Mouse (Mus musculus): Measurements from ENCODE around the gene Tnr.

Tnr gene

DNA sequence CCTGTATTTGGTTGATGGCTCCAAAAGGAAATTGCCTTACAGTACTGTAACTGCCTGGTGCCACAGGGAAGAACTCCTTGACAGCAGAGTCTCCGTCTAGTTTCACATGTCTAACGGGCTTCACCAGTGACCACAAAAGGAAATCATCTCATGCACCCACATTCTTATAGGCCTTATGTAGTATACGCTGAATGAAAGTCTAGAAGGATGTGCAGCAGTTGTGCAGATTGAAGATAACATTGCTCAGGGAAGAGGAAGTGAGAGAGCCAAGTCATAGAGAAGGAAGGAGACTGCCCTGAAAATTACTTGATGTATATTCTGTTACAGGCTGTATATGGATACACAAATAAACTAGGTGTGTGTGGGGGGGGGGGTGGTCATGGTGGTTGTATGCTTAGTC lies 211.5 kb downstream of the Tnr start:
- DNase-seq: no peak

DNA sequence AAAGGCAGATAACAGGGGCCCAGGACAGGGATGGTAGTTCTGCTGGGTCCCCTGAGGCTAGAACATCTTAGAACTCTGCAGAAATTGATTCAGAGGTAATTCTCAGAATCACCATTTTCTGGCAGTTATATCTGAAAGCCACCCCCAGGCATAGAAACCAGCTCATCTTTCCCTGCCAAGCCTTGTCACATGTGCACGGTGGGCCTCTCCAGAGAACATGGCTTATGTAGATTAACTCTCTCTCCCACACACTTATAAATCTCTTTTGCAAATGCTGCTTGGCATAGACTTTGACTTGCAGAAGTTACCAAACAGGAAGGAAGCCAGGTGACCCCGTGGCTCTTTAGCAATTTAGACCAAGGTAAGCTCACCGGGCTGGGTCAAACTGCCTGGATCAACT lies 215.9 kb downstream of the Tnr start:
- no peak for DNase-seq

DNA sequence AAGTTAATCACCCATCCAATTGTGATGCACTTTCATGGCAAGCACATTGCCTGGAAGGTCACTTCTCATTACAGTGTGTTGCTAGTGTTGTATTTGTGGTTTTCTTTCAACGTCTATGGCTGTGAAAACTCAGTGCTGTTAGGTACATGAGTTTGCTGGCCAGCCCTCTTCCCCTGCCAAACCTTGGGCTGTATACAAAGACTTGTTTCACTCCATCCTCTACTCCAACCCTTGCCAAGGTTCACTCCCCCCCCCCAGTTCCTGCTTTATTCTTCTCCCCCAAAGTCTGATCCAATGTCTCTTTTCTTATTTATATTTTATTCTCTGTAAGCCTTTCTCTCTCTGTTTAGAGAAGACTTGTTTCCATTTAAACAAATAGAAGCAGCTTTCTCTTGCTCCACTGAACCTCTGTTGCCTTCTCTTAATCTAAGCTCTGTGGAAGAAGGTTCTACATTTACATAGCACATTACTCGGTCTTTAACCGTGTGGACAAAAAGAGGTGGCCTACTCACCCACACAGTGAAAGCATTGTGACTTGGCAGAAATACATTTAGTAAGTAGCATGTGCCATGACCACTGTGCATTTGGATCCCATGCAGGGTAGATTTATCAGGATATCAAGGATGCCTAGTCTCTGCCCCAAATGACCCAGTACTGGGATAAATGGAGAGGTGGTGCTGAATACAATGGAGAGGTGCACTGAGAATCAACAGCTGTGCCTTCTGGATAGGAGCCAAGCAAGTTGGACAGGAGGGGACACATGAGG lies 217.9 kb downstream of the Tnr start:
- no peak for DNase-seq

DNA sequence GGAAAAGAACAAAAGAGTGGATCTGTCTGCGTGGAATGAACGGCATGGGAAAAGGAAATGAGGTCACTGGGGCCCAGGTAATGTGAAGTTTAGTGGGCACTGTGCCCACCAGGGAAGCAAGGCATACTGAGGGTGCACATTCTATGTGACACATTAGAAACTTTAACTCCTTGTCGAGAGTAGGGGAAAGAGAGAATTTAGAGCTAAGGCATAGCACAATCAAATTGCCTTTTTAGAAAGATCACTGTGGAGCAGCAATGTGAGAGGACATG lies 218.4 kb downstream of the Tnr start:
- DNase-seq: no peak

DNA sequence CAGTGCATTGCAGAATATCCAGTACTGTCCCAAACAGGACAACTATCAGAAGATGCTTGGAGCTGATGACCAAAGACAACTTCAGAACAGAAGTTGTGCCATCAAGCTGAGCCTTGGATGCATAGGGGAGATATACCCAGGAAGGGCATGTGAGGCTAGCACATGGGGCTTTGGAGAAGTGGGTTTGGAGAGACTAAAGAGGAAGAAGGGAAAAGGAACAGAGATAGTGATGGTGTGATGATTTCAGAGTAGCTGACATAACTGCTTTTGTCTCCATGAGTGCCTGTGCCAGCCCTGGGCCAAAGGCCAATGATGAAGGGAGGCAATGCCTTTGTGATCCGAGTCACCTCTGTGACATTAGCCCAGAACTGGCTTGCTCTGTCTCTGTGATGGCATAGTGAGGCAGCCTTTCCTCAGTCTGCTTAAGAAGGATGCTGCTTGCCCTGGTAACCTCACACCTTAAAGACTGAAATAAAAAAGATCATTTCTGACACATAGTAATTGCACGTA lies 220.2 kb downstream of the Tnr start:
- no peak for DNase-seq

DNA sequence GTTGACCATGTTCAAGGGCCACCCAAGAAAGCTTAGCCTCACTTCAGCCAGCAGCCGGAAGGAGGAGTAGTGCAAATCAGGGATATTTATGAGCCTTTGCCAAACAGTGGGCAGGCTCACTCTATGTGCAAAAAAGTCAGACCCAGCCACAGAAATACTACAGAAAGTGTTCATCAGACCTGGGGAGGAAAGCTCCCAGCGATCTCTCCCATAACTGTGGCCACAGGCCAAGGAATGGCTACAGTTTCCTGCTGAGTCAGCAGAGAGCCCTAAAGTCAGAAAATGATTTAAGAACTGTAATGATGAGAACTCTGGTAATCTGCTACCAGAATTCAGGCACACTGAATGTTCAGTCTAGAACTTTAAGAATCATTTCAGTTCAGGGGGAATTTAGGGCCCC lies 221.7 kb downstream of the Tnr start:
- no peak for DNase-seq

DNA sequence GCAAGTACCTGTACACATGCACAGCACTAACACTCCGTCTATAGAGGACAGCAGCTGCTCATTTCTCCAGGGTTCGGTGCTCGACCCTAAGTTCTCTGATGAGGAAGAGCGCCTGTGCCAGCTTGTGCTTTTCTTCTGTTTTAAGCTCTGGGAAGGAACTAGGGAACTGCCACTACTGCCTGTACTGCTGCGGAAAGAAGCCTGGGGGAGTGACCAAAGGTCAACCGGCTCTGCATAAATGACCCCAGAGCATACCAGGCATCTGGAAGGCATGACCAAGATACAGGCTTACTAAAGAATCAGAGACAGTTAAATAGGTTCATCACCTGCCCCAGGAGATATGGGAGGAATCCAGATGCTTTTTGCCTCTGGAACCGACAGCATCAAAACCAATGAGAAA lies 224.4 kb downstream of the Tnr start:
- DNase-seq: no peak

DNA sequence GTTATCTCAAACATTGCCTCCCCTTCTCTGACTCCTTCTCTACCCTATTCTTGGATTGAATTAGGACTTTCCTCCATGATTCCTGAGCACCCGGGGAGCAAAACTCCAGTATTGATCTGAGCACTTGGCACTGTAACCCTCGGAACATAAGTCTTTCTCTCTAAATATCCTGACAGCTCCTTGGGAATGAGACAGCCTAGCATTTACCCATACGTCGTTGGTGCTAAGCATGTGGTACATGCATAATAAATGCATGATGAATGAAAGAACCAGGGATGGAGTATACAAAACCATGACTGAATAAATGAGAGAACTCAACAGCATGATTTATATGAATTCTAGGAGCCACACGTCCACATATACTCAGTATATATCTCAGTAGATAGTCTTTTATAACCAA lies 226.8 kb downstream of the Tnr start:
- DNase-seq: no peak

DNA sequence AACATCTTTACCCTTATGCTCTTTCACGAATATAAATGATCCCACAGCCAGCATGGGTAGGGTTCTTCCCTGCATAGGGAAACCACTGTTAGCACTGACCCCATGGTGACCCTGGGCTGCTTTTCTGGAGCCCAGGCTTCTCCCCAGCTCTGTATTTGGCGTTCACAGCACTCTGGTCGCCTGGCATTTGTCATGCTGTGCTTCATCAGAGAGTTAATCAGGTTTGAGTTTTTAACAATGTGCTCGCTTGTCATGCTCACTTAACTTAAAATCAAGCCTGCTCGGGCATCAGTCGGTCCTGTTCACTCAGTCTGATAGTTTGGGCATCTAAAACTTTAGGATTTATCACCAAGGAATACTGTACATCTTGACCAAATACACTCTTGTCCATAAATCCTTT lies 227.3 kb downstream of the Tnr start:
- DNase-seq: no peak

DNA sequence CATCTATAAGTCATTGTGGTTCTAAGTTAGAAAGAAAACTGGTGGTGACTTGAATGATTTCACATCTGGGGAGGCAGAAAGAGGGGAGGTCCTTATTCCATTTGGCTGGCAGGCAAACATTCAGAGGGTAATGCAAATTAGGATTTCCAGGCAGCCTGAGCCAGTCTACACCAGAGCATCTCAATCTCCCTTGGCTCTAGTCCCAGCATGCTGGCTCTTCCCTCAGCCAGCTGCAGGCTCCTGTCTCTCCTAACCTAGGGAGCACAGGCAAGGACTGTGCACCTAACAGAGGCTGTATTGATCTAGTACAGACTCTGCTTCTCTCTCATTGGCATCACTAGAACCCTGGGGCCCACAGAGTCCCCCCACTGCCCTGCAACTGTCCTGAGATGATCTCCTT lies 237.4 kb downstream of the Tnr start:
- no peak for DNase-seq

DNA sequence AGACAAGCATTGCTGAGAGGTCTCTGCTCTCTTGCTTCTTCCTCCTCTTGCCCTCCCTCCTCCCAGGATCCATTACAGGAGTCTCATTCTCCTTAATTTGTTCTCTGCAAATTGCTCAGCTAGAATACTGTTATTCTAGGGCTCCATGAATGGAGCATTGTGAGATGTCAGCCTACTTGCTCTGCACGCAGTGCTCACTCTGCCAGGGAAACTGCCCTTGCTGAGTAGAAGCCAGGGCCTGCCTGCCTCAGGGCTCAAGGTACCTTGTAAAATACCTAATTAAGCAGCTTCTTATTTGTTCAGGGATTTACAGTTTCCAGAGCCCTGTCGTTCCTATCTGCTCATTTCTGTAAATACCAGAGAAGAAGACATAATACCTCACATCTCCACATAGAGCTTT lies 240.3 kb downstream of the Tnr start:
- no peak for DNase-seq

DNA sequence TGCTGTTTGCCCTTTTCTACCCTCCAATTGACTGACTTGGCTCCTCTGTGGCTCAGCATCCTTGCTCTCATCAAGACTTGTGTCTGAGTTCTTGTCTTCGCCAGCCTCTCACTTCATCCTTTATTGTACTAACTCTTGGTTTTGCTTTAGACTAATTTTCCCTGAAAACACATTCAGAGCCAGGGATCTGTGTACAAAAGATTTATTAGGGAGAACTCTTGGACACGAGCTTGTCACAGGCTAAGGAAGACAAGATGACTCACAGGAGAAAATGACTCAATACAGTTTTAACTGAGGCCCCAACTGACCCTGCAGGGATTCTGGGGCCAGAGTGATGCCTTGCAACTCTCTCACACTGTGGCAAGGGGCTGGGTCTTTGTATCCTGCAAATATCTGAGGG lies 241.3 kb downstream of the Tnr start:
- DNase-seq: no peak

DNA sequence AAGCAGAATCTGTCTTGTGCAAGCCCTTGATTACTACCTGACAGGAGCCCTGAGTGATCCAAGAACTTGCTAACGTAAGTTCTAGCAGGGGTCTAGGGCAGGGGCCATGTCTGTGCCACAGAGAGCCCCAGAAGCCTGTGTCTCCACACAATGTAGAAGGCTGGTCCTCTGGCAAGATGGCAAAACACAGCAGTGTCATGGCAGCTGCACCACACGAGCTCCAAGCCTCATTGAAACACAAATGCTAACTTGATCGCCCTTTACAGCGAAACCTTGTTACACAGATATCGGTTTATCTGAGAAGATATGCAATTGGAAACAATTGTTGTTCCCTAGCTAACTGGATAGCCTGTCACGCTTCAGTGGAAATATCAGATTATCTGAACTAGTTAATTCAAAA lies 246.4 kb downstream of the Tnr start:
- DNase-seq: no peak

DNA sequence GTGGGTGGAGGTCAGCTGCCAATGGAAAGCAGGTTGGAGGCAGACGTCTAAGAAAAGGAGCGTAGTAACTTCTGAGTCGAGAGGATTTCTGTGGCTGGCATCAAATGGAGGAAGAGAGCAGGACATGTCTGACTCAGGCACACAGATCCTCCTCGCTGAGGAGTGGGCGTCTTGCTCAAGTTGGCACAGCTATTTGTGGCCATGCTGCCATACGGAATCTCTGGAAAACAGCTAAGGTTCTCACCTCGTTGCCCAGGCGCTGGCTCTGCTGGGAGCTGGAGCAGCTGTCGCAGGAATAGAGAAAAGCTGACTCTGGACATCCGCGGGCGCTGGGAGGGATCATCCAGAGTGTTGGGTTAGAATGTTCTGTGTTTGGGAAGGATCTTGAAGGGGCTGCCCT lies 250.1 kb downstream of the Tnr start:
- no peak for DNase-seq

DNA sequence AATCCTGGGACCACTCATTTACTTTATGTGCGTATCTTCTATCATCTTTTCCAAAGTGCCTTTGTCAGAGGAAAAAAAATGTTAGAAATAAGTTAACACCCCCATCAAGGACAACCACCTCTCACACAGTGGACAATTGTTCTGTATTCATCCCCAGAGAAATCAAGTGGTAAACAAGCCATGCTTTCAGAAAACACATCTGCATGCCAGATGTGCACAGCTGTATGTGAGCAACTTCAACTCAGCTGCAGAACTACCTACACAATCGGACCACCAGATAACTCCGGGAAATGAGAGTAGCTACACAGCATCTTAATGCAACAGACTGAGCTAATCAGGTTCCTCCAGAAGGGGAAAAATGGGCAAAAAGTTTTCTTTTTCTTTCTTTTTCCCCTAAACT lies 251.6 kb downstream of the Tnr start:
- DNase-seq: no peak

DNA sequence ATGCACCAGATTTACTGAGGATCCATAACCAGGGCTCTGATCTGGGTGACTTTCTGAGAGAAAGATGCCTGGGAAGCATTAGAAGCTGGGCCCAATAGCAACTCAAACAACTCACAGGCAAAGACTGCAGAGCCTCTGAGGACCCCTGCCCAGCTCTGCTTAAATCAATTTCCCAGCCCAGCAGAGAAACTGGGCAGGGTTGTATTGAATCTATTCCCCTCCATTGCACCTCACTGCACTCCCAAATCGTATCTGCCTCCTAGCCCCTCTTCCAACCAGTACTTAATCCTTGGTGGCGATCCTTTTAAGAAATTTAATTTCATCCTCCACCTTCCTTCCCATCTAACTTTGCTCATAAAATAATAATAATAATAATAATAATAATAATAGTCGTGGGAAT lies 253.5 kb downstream of the Tnr start:
- DNase-seq: no peak

DNA sequence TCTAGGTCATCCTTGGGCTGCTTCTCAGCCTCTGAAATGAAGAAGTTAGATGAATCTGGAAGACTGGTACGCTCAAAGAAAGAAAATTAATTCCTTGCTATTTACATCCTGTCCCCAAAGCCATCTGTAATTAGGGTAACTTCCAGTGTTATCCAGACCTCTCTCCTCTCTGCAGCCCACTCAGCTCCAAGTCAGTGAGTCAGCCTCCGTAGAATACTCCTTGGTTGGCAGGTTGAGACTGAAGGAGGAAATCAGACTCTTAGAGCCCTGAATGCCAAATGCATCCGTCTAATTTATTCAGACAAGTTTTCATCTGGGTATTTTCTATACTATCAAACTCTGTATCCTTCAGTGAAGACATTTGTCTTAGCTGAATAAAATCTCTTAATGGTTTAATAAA lies 255.9 kb downstream of the Tnr start:
- DNase-seq: no peak

DNA sequence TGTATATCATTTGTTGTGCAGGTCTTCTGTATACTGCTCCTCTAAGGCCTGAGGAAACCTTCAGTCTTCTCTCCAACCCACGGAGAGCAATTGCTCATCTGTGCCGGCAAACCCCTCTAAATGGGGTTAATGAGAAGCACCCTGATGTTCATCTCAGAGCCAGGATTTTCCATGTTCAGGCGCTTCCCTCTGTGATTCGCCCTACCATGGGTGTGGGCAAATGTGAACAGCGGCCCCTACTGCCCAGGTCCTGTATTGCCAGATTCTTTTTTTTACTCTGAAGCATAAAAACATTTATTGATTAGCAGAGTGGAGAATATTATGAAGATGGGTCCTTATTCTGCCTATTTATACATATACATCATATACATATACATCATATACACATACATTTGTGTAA lies 260.3 kb downstream of the Tnr start:
- DNase-seq: peak; percentile 57

DNA sequence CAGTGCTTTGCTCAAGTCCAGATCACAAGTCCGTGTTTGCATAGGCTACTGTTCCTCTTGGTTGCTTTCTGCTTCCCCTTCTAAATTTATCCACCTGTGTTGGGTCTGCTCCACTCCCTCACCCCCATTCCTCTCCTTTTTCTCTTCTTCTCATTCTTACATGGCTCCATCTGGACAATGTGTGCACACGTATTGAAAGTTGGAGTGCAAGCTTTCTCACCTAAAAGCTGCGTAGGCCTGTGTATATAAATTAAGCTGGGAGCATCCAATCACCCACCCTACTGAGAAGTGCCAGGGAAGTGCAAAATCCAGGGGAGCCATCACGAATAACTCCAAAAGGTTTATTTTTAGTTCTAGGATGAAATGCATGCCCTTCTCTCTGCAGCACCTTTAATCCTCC lies 264.7 kb downstream of the Tnr start:
- no peak for DNase-seq

DNA sequence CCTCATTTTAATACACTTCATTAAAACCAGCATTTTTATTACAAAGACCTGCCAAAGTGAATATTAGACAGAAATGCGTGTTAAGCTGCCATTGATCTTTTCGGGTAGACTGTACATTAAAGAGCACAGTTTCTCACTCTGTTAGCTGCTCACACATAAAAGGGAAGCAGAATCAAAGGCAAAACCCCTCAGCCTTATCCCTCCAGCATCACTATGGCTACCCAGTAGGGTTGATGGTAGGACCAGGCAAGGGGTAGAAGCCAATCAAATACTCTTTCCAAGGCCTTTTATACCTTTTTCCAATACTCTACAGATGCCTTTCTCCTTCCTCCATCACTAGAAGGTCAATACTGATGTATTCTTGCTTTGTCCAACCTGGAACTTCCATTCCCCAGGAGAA lies 269.0 kb downstream of the Tnr start:
- no peak for DNase-seq

DNA sequence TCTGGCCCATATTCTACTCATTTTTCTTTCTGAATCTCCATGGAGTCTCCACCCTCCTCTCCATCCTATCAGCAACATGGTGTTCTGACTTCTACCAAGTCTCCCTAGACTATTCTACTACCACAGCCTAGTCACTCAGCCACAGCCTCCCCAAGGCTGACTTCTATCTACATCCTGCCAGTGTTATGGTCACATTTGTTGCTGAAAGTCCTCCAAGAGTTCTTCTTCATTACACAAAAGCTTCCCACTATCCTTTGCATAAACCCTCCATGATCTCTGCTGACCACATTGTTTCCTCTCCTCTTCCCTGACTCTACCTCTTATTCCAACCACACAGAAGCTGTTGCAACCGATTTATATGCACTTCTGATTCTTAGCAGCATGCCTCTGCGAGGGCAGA lies 272.5 kb downstream of the Tnr start:
- no peak for DNase-seq

DNA sequence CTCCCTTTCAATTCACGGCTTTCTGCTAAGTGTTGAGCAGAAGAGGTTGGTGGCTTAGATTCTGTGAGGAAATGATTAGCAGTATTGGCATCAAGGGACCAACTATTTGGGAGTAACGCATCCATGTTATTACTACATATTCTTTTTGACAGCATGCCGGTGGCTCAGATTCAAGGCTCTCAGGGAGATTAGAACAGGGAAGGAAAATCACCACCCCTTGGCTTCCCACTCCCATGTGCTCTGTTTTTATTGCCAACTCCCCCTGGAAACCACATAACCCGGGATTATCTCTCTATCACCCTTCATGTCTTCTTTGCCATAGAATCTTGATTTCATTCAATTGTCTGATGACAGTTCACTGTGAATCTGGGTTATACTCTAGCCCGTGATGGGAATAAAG lies 276.8 kb downstream of the Tnr start:
- no peak for DNase-seq

DNA sequence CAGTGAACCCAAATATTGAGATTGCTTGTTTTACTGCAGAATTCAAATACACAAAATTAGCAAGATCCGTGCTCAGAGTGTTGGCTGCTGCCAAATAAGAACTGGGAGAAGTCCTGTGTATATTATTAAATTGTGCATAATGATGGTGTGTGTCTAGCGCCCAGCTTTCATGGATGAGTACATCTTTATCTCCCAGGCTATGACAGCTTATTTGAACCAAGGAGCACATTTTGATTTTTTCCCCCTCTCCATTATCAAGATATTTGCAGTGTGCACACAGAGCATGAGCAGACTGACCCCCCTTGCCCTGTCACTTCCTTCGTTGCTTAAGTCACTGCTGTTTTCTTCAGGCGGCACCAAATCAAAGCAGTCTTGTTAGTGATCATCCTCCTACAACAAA lies 278.2 kb downstream of the Tnr start:
- no peak for DNase-seq

DNA sequence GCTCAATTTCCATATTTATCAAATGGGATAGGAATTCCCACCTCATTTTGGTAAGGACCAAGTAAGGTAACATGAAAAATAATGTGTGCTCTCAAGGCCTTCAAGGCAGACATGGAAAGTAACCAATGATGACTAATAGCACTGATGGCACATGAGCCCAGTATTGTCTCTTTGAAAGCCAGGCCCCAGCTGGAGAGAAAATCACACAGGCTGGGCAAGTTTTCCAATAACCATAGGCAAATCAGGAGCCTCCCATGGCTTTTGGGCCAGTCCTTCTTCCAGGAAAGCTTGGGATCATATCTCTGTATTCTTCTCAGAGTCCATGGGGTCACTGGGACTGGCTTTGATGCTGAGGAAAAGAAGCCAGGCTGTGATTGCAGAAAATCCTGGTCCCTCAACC lies 280.1 kb downstream of the Tnr start:
- no peak for DNase-seq

DNA sequence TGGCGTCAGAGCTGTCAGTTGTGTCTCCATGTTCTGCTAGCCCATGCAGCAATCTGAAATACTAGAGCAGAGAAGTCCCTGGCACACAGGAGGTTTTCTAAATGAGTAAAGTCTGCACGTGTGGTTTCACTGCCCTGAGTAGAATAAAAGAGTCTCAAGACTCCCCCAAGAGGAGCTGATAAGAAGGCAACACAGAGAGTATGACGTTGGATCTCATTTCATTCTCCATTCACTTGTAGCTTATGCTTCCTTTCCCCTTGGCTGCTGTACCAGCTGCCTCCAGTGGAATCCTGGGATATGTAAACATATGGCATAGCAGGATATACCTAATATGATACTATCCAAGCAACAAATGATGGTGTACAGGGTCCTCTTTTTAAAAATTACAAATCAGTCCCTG lies 285.9 kb downstream of the Tnr start:
- DNase-seq: no peak

DNA sequence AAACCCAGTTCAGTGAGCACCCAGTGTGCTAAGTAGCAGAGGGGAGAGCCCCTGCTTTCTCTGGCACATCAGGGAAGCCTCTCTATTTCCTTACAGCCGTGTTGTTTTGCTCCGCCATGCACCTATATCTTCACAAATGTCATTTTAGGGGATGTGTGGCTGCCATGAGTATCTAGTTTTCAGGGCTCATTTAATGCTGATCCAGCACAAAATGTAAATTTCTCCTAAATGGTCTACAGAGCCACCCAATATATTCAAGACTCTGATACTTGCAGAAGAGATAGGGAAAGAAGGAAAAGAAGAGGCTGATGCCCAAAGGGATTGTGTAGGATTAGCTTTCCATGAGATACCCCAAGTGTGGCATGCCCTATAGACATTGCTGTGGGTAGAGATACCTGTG lies 288.2 kb downstream of the Tnr start:
- no peak for DNase-seq
